Mouse (Mus musculus): ENCODE data around the gene Vta1.

Gene Vta1

DNA sequence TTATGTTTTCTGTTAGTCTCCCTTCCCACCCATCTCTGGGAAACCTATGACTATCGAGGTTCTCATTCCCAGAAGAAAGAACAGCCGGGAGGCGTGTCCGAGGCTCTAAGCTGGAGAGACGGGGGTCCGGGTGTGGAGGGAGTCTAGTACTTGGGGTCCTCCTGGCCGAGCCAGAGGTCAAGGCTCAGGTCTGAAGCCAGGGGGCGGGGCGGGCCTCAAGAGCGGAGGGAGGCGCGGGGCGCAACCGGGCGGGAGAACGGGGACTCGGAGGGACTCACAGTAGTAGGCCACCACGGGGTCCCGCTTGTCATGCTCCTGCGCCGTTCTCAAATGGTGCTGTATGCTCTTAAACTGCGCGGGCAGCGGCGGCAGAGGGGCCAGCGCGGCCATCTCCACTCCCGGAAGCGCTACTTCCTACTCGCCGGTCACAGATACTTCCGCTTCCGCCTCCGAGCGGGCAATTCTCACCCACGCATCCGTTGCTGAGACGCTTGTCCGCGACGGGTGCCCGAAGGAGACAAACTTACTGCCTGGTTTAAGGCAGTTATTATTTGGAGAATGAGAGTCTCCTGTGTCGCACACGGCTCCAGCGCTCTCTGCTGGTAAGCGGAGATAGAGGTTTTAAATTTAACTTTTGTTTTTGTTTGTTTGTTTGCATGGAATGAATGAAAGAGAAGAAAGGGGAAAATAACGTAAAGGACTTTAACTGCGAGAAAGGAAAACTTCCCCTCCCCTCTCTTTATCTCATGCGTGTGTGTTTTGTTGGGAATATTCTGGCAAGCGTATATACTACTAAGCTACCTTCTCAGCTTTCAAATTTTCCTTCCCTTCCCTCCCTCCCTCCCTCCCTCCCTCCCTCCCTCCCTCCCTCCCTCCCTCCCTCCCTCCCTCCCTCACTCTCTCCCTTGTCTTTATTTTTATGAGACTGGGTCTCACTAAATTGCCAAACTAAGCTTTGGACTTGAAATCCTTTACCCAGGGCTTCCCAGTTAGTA, at the start of gene Vta1, which contains the start of gene Nmbr:
Gene Vta1, minus strand, starts transcription at position 489 of the 995 bp plus-strand sequence.
Gene Nmbr, plus strand, starts transcription at position 520 of the 995 bp plus-strand sequence.
- peak; percentile 96 for DNase-seq (ENCODE audit: low read depth)

- DNase-seq (ENCODE audit: low read depth) = peak; percentile 27
Observed at GRCm38 (mm10) chr10:14734285-14734684, 28.9 kb upstream of the Vta1 start.

- DNase-seq (ENCODE audit: low read depth) = no peak
Observed at GRCm38 (mm10) chr10:14725671-14726070, 20.3 kb upstream of the Vta1 start.

DNA sequence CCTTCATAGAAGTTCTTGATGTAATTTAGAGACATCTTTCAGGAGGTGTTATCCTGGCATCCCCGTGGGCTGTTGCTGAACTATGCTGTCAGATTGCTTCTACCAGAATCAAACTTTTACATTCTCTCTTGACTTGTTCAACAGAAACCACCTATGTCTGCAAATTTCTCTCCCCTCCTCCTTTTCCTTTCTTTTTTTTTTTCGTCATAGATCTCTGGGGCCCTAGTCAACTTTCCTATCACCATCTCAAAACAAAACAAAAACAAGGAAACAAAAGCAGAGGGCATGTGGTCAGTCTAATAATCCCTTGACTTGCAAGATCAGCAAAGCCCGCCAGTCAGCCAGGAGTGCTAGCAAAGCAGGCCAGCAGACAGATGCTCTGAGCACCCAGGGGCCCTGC, 12.8 kb upstream of the Vta1 start, which contains the start of gene Gje1:
Gene Gje1, minus strand, starts transcription at position 101 of the 400 bp plus-strand sequence.
- DNase-seq (ENCODE audit: low read depth) = no peak

GRCm38 (mm10) chr10:14703830-14704420, 1.4 kb downstream of the Vta1 start:
- DNase-seq (ENCODE audit: low read depth) = no peak

GRCm38 (mm10) chr10:14703239-14703638, 2.1 kb downstream of the Vta1 start:
- DNase-seq (ENCODE audit: low read depth) = no peak

- no peak for DNase-seq (ENCODE audit: low read depth)
Observed at GRCm38 (mm10) chr10:14690349-14690748, 15.0 kb downstream of the Vta1 start.

DNA sequence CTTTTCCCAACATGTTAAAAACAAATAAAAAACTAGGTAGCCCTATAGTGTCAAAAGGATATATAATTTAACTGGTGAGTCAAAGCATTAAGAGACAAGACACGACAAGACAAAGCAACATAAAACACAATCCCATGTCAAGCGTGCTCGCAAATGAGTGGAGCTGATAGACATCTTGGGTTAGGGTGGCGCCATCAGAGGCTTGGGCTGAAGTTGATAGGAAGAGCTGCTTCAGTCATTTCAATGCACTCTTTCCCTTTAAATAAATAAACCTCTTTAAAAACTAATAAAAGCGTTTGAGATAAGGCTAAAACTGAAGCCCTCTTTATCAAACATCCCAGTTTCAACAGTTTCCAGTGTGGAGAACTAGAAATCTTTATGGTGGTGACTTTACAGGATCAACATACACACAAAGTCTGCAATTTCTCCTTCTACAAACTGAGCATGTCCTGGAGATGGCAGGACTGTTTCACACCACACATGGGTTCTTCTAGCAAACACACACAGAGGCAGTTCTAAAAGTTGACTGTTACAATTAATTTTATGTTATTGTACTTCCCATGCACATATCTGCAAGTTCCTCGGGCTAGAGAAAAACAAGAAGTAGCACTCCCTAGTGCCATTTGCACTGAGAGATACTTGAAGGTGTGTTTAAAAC, 16.4 kb downstream of the Vta1 start:
- DNase-seq (ENCODE audit: low read depth) = no peak

- no peak for DNase-seq (ENCODE audit: low read depth)
Observed at GRCm38 (mm10) chr10:14685663-14686062, 19.7 kb downstream of the Vta1 start.

DNA sequence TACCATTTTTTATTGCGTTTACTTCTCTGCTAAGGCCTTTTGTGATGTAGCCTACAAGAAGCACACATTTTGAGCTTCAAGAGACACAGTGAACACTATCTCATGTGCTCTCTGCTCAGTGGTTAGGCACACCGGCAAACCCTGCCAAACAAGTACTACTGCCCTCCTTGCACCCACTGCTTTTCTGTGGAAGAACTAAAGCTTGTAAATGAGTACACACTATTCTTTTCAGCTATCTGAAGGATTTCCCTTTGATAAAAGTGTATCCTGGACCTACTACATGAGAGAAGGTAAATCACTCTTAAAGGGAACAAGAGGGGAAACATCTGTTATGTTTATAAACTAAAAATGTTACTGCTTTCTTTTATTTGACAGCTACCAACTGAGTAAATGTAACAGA, 39.2 kb downstream of the Vta1 start:
- no peak for DNase-seq (ENCODE audit: low read depth)

DNA sequence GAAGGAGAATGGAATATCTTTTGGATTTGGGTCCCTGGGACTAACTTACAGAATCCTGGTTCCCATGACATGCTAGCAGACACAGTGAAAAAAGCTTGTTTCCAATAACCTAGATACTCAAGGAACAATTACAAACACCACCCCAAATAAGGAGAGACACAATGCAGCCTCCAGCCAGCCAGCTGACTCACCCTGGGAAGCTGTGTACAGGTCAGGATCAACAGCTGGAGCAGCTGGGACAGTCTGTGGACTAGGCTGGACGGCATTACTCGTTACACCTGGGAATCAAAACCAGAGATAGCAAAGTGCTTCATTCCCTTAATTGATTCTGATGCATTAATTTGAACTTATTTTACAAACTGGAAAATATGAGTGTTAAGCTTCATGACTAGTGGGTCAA, 44.5 kb downstream of the Vta1 start:
- no peak for DNase-seq (ENCODE audit: low read depth)

DNA sequence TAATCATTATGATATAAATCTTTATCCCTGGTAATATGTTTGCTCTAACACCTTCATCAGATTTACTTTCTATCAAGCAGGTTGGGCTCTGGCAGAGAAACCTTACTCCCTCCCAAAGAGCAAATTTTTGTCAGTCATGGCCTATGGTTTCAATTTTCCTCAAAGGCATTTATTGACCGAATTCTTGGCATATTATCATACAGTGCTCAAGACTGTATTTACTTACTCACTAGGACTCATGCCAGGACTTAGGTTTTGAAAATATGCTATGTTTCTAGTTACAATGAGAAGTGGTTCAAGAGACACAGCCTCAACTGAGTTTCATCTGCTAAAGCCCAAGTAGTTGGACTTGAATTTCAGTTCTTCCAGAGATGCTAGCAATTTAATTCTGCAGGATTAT, 65.7 kb downstream of the Vta1 start:
- DNase-seq (ENCODE audit: low read depth) = no peak

DNA sequence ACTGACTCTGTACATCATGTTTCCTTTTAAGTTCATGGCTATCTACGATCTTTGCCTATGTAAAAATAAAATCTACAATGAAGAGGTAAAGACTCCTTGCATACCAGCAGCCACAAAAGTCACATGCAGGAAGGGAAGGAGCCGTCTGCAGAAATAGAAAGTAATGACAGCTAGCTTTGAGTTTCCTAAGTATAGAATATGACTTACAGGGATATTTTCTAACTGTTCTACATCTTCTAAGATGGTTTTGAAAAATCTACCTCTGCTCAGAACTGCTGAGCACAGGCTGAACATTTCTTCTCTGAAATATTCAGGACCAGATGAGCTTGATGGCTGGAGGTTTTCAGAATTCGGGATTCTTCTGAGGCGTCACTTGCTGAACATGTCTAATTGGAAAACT, 66.3 kb downstream of the Vta1 start:
- DNase-seq (ENCODE audit: low read depth) = no peak

DNA sequence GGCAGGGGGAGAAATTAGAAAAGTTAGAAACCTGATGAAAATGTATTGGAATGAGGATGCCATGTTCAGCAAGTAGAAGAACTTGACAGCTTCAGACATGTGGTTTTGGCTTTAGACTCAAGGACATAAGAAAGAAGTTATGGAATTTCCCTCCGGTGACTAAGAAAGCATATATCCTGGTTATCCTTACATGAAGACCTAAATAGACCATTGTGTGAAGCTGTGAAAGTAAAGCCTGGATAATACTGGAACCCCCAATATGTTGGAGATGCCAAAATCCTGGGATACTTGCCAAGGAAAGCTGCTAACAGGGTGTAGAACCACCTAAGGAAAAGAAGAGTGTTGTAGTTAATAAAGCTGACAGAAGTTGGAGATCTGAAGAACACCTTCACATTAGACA, 79.7 kb downstream of the Vta1 start:
- DNase-seq (ENCODE audit: low read depth) = no peak

DNA sequence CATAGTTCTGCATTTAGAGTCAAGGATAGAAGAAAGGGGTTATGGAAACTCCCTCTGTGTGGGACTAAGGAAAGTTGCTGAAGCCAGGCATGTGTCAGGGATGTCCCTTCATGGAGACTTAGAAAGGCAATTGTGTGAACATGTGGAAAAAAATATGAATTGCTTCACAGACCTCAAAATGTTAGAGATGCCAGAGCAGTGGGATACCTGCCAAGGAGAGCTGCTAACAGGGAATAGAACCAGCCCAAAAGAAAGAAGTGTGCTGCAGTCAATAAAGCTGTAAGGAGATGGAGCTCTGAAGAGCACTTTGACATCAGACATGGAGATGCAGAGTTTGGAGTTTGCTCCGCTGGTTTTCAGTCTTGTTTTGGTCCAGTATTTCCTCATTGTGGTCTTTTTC, 86.2 kb downstream of the Vta1 start:
- DNase-seq (ENCODE audit: low read depth) = peak; percentile 40

DNA sequence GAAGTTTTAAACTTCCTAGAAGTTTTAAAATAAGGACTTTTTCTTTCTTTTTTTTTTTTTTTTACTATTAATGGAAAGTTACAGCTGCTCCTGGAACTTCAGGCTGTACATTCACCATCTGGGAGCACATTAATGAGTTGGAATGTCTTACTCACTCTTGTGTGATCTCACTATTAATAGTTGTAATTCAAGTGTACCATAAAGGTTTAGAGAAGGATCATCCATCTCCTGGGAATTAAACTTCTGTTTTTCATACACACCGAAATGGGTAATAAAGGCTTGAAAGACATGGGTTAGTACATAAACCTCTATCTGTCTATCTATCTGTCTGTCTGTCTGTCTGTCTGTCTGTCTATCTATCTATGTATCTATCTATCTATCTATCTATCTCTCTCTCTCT, 87.1 kb downstream of the Vta1 start:
- no peak for DNase-seq (ENCODE audit: low read depth)

GRCm38 (mm10) chr10:14615441-14615840, 89.9 kb downstream of the Vta1 start:
- no peak for DNase-seq (ENCODE audit: low read depth)

DNA sequence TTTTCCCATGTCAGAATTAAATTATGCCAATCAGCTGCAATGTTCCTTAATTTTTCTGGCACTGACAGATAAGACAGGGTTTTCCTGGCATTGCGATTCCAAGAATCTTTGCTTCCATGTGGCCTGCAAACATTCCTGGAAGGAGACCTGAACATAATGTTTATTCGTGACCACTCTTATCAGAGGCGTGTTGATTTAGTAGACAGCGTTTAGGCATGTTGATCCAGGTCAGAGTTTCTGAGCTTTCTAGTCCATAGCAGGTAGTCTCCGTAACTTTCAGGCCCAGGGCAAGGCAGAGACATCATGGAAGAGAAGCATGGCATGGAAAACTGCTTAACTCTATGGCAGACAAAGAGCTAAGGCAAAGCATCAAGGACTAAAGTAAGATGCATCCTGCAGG, 97.8 kb downstream of the Vta1 start:
- no peak for DNase-seq (ENCODE audit: low read depth)

All from fibroblast of lung, adult 2 months (primary cell).